ENCODE assay signal across 8 mouse cellular contexts in the genomic region with DNA sequence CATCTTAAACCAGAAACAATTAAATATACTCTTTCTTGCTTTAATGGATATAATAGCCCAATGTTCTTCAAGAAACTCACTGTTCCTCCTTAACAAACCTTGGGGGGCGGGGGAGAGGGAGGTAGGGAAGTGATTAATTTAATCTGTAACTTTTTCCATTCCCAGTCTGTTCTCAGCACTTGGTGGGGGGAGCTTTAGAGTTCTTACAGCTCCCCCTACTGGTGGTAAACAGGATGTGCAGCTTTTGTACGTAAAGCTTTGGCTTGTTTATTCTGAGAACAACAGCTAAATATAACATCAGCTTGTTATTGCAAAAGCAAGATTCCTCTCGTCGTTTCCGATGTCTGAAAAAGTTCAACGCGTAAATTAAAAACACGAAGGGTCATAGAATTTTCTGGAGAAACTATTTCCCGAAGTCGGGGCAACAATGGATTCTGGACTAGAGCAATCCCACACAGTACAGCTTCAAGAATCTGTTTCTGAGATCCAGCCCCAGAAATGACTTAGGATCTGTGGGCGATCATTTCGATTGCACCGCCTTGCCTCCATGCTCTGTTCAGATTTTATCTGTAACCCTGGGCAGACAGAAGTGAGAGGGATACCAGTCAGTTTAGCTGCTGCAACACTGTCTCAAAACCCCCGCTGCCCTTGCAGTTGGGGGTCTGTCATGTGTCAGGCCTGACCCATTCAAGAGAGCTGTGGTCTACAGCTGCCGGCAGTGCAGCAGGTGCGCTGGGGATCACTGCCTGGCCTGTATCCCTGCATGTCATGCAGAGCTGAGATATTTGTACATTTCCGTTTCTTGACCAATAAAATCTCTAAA.
DNase-seq lines count a peak whose midpoint lies in the region; ATAC-seq and TF ChIP-seq lines count a peak whose summit lies in the region.

No protein-coding gene starts in this region.

- H3K4me2 ChIP-seq in hindbrain, postnatal 0 days (ENCODE audit: low read depth, low read length) = peak overlapping the region; percentile 40; the same call in 1 of the 2 replicates
- peak overlapping the region; percentile 34; the same call in 1 of the 2 replicates for H3K4me2 ChIP-seq in stomach, embryonic 16.5 days (ENCODE audit: low read depth, low read length)

- no peaks in the 10 kb centered on the region for H3K27me3 ChIP-seq in hindbrain, postnatal 0 days (ENCODE audit: insufficient read depth, low read length)
- H3K27me3 ChIP-seq in midbrain, embryonic 10.5 days (ENCODE audit: low read depth, poor library complexity, severe bottlenecking) = peaks cover 21% of the 10 kb centered on the region
- no peaks in the 10 kb centered on the region for H3K27me3 ChIP-seq in stomach, embryonic 16.5 days (ENCODE audit: control insufficient read depth, insufficient read depth, low read length)

- H3K9ac ChIP-seq in hindbrain, postnatal 0 days (replicated peaks; ENCODE audit: low read length) = no peak overlapping the region
- peak overlapping the region; percentile 16; the same call in 1 of the 2 replicates for H3K9ac ChIP-seq in stomach, embryonic 16.5 days (ENCODE audit: low read length)

- intact Hi-C loops in left cerebral cortex, adult 2 months (cut with DNase I) = loop anchor here (5.0 to 10.0 kb wide), 5 partner anchors 130 to 480 kb away; partner anchors contain the start of gene Ednrb

- no peaks in the 10 kb centered on the region for H3K9me3 ChIP-seq in hindbrain, postnatal 0 days (ENCODE audit: low read length)
- H3K9me3 ChIP-seq in midbrain, embryonic 10.5 days (replicated peaks) = no peaks in the 10 kb centered on the region
- H3K9me3 ChIP-seq in stomach, embryonic 16.5 days (replicated peaks; ENCODE audit: control insufficient read depth, low read length) = no peaks in the 10 kb centered on the region

- peak; percentile 80 for ATAC-seq in hindbrain, postnatal 0 days
- peak; percentile 74; the same call in 1 of the 2 replicates for ATAC-seq in stomach, embryonic 16.5 days (ENCODE audit: insufficient read depth, low FRiP score)

- no peaks in the 10 kb centered on the region for H3K4me1 ChIP-seq in hindbrain, postnatal 0 days (ENCODE audit: insufficient read depth, low read length)
- peaks cover 42% of the 10 kb centered on the region for H3K4me1 ChIP-seq in midbrain, embryonic 10.5 days
- H3K4me1 ChIP-seq in stomach, embryonic 16.5 days (ENCODE audit: control insufficient read depth, insufficient read depth, low read length) = no peaks in the 10 kb centered on the region

- no peaks in the 10 kb centered on the region for H3K36me3 ChIP-seq in hindbrain, postnatal 0 days (ENCODE audit: insufficient read depth, low read length)
- H3K36me3 ChIP-seq in midbrain, embryonic 10.5 days = no peaks in the 10 kb centered on the region
- no peaks in the 10 kb centered on the region for H3K36me3 ChIP-seq in stomach, embryonic 16.5 days (ENCODE audit: control insufficient read depth, insufficient read depth, low read length)

- H3K27ac ChIP-seq in hindbrain, postnatal 0 days = no peak overlapping the region
- H3K27ac ChIP-seq in left cerebral cortex, adult 2 months = no peak overlapping the region
- peak overlapping the region; percentile 69 for H3K27ac ChIP-seq in midbrain, embryonic 10.5 days (replicated peaks)
- peak overlapping the region; percentile 24; the same call in 1 of the 2 replicates for H3K27ac ChIP-seq in stomach, embryonic 16.5 days (ENCODE audit: low read length)

- DNase-seq in ovary, postnatal 14 days (ENCODE audit: low spot score) = peak; percentile 21
- DNase-seq in ovary, postnatal 10 days (ENCODE audit: low spot score) = no peak
- peak; percentile 48 to 53 for DNase-seq in cerebellum, postnatal 14 days
- peak; percentile 20 for DNase-seq in gastrocnemius, postnatal 10 days
- DNase-seq in hindbrain, postnatal 0 days (ENCODE audit: low spot score) = peak; percentile 90
- DNase-seq in left cerebral cortex, adult 2 months (ENCODE audit: extremely low spot score in 1 of 2, low spot score in 2 of 2) = peak; percentile 18 to 28
- peak; percentile 43 for DNase-seq in midbrain, embryonic 10.5 days (ENCODE audit: low spot score)

- H3K4me3 ChIP-seq in hindbrain, postnatal 0 days (ENCODE audit: low read length) = no peak overlapping the region
- no peak overlapping the region for H3K4me3 ChIP-seq in left cerebral cortex, adult 2 months
- H3K4me3 ChIP-seq in midbrain, embryonic 10.5 days = no peak overlapping the region
- H3K4me3 ChIP-seq in stomach, embryonic 16.5 days (replicated peaks; ENCODE audit: low read length) = no peak overlapping the region

- peak; percentile 87 for TF ChIP-seq CTCF in hindbrain, postnatal 0 days (IDR thresholded peaks at IDR 0.05; ENCODE audit: low read depth)
- TF ChIP-seq CTCF in left cerebral cortex, adult 2 months (IDR thresholded peaks at IDR 0.05) = peak; percentile 94

- 18% methylated on average over 17 of the region's 17 CpGs for WGBS in hindbrain, postnatal 0 days
- WGBS in midbrain, embryonic 10.5 days = 24% methylated on average over 17 of the region's 17 CpGs
- 27% methylated on average over 17 of the region's 17 CpGs for WGBS in stomach, embryonic 16.5 days

Comparison
In these comparisons a context has a peak if more than half of its experiments do, and no peak if none do; other contexts are left out.
1. H3K27ac ChIP-seq: peak in midbrain, embryonic 10.5 days (single experiment) and stomach, embryonic 16.5 days (single experiment); none in hindbrain, postnatal 0 days (single experiment) and left cerebral cortex, adult 2 months (single experiment).